Mouse (Mus musculus) kidney, adult 2 months (tissue): Measurements from ENCODE around the gene Gm9857.

Experiments used
- CTCF ChIP-seq: fragments of 200-500 bp; conservative IDR thresholded peaks from 2 replicates; pipeline ENCODE4 v1.5.1; 2011; ENCODE audit warnings: low read depth, mild to moderate bottlenecking, control low read depth, low read length, moderate library complexity, mixed read lengths; ENCODE audit not compliant: insufficient read depth, insufficient read length
- POLR2A ChIP-seq: fragments of 200-500 bp; IDR thresholded peaks from one replicate; pipeline ENCODE4 v1.6.1; 2011; ENCODE audit warnings: low read depth, low read length, control low read depth

DNA sequence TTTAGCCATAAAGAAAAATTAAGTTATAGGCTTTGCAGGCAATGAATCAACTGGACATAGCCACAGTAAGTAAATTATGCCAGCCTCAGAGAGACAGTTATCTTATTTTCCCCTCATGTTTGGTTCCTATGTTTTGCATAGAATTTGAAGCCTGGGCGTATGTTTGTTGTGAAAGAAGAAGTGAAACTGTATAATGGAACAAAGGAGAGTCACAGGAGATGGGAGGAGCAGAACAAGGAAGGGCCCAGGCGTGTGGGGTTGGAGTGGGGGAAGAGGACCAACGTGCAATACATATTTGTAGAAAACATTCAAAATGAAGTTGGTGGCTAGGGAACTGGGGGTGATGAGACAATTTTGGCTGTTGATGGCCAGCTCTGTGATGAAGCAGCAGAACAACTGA, 40.1 kb downstream of the Gm9857 start:
- TF ChIP-seq CTCF = no peak
- no peak for TF ChIP-seq POLR2A
